Mouse (Mus musculus): ENCODE results near the gene Cfap97d2. TPM values are rescaled to one million over a fixed set of nuclear protein-coding genes. Genes with fewer than 3 reads are reported as not detected.
A peak's percentile ranks its signal among the peaks of the same experiment; 100 is the strongest.
"Not testable (repeated sequence)": the region's sequence is repeated elsewhere in the genome, so short reads cannot be mapped to it uniquely, and the experiment has no call there.

Cfap97d2 gene
- total and polyA plus RNA-seq, 3 experiments: 0.38 TPM; not detected in 2

- ATAC-seq (ENCODE audit: extremely low read depth, insufficient number of reproducible peaks, low FRiP score, poor library complexity, severe bottlenecking) (no peak), DNase-seq (ENCODE audit: low spot score) (no peak)
- no peak for TF ChIP-seq CTCF (IDR thresholded peaks at IDR 0.05; ENCODE audit: low read depth, low read length)
- TF ChIP-seq POLR2AphosphoS5 (IDR thresholded peaks at IDR 0.05; ENCODE audit: insufficient replicate concordance, low read depth, low read length): no peak
- TF ChIP-seq GATA2 (IDR thresholded peaks at IDR 0.05; ENCODE audit: borderline replicate concordance, low read depth, low read length): no peak
- TF ChIP-seq GATA1 (IDR thresholded peaks at IDR 0.05; ENCODE audit: borderline replicate concordance, low read length): no peak
- no peak for TF ChIP-seq TAL1 (conservative IDR thresholded peaks at IDR 0.05; ENCODE audit: low read depth, low read length)
- no peaks in the 10 kb centered on the region for H3K36me3 ChIP-seq (replicated peaks)
- peaks cover 5% of the 10 kb centered on the region for H3K27me3 ChIP-seq (ENCODE audit: insufficient read depth, low read length)
- H3K4me1 ChIP-seq (ENCODE audit: insufficient read depth, low read depth, low read length): no peaks in the 10 kb centered on the region
- no peaks in the 10 kb centered on the region for H3K9me3 ChIP-seq (replicated peaks)
- no peak overlapping the region for H3K4me3 ChIP-seq (ENCODE audit: low read depth, low read length)
These were observed 2.8 kb downstream of the Cfap97d2 start for GRCm38 (mm10) chr8:13708514-13708913.

- no peaks in the 10 kb centered on the region for H3K27me3 ChIP-seq (ENCODE audit: insufficient read depth, low read length)
- H3K4me3 ChIP-seq (ENCODE audit: low read depth, low read length): no peak overlapping the region
- ATAC-seq (ENCODE audit: extremely low read depth, insufficient number of reproducible peaks, low FRiP score, poor library complexity, severe bottlenecking): no peak
- no peak for DNase-seq (ENCODE audit: low spot score)
- no peaks in the 10 kb centered on the region for H3K4me1 ChIP-seq (ENCODE audit: insufficient read depth, low read depth, low read length)
- TF ChIP-seq GATA1 (IDR thresholded peaks at IDR 0.05; ENCODE audit: borderline replicate concordance, low read length): no peak
- TF ChIP-seq GATA2 (IDR thresholded peaks at IDR 0.05; ENCODE audit: borderline replicate concordance, low read depth, low read length): no peak
- no peak for TF ChIP-seq CTCF (IDR thresholded peaks at IDR 0.05; ENCODE audit: low read depth, low read length)
- no peak for TF ChIP-seq TAL1 (conservative IDR thresholded peaks at IDR 0.05; ENCODE audit: low read depth, low read length)
- TF ChIP-seq POLR2AphosphoS5 (IDR thresholded peaks at IDR 0.05; ENCODE audit: insufficient replicate concordance, low read depth, low read length): no peak
- H3K36me3 ChIP-seq (replicated peaks): no peaks in the 10 kb centered on the region
- H3K9me3 ChIP-seq (replicated peaks): no peaks in the 10 kb centered on the region
These were observed 13.3 kb downstream of the Cfap97d2 start for GRCm38 (mm10) chr8:13718980-13719379.

- ATAC-seq (ENCODE audit: extremely low read depth, insufficient number of reproducible peaks, low FRiP score, poor library complexity, severe bottlenecking) (no peak), DNase-seq (ENCODE audit: low spot score) (no peak)
- peaks cover 4% of the 10 kb centered on the region; the same call in 1 of the 2 replicates for H3K27me3 ChIP-seq (ENCODE audit: insufficient read depth, low read length)
- H3K36me3 ChIP-seq (replicated peaks): no peaks in the 10 kb centered on the region
- H3K9me3 ChIP-seq (replicated peaks): no peaks in the 10 kb centered on the region
- TF ChIP-seq GATA1 (IDR thresholded peaks at IDR 0.05; ENCODE audit: borderline replicate concordance, low read length) (no peak), POLR2AphosphoS5 (IDR thresholded peaks at IDR 0.05; ENCODE audit: insufficient replicate concordance, low read depth, low read length) (no peak), CTCF (IDR thresholded peaks at IDR 0.05; ENCODE audit: low read depth, low read length) (peak; percentile 29; the same call in 1 of the 2 replicates)
- no peaks in the 10 kb centered on the region for H3K4me1 ChIP-seq (ENCODE audit: insufficient read depth, low read depth, low read length)
- no peak overlapping the region for H3K4me3 ChIP-seq (ENCODE audit: low read depth, low read length)
These were observed 20.0 kb downstream of the Cfap97d2 start for GRCm38 (mm10) chr8:13725722-13726121.

- Histone ChIP-seq H3K4me3 (ENCODE audit: low read depth, low read length) (no peak overlapping the region), H3K4me1 (ENCODE audit: insufficient read depth, low read depth, low read length) (no peaks in the 10 kb centered on the region), H3K36me3 (replicated peaks) (no peaks in the 10 kb centered on the region), H3K9me3 (replicated peaks) (no peaks in the 10 kb centered on the region), H3K27me3 (ENCODE audit: insufficient read depth, low read length) (peaks cover 4% of the 10 kb centered on the region; the same call in 1 of the 2 replicates)
- TF ChIP-seq GATA1 (IDR thresholded peaks at IDR 0.05; ENCODE audit: borderline replicate concordance, low read length): no peak
- no peak for TF ChIP-seq TAL1 (conservative IDR thresholded peaks at IDR 0.05; ENCODE audit: low read depth, low read length)
- no peak for TF ChIP-seq GATA2 (IDR thresholded peaks at IDR 0.05; ENCODE audit: borderline replicate concordance, low read depth, low read length)
- no peak for TF ChIP-seq CTCF (IDR thresholded peaks at IDR 0.05; ENCODE audit: low read depth, low read length)
- no peak for TF ChIP-seq POLR2AphosphoS5 (IDR thresholded peaks at IDR 0.05; ENCODE audit: insufficient replicate concordance, low read depth, low read length)
- no peak for DNase-seq (ENCODE audit: low spot score)
- no peak for ATAC-seq (ENCODE audit: extremely low read depth, insufficient number of reproducible peaks, low FRiP score, poor library complexity, severe bottlenecking)
These were observed 21.9 kb downstream of the Cfap97d2 start for GRCm38 (mm10) chr8:13727469-13728094.

GRCm38 (mm10) chr8:13740323-13740770 lies 34.7 kb downstream of the Cfap97d2 start:
- no peaks in the 10 kb centered on the region for H3K36me3 ChIP-seq (replicated peaks)
- H3K4me1 ChIP-seq (ENCODE audit: insufficient read depth, low read depth, low read length): no peaks in the 10 kb centered on the region
- TF ChIP-seq GATA2 (IDR thresholded peaks at IDR 0.05; ENCODE audit: borderline replicate concordance, low read depth, low read length) (no peak), POLR2AphosphoS5 (IDR thresholded peaks at IDR 0.05; ENCODE audit: insufficient replicate concordance, low read depth, low read length) (no peak), GATA1 (IDR thresholded peaks at IDR 0.05; ENCODE audit: borderline replicate concordance, low read length) (no peak), TAL1 (conservative IDR thresholded peaks at IDR 0.05; ENCODE audit: low read depth, low read length) (no peak), CTCF (IDR thresholded peaks at IDR 0.05; ENCODE audit: low read depth, low read length) (no peak)
- peaks cover 32% of the 10 kb centered on the region for H3K27me3 ChIP-seq (ENCODE audit: insufficient read depth, low read length)
- no peak overlapping the region for H3K4me3 ChIP-seq (ENCODE audit: low read depth, low read length)
- DNase-seq (ENCODE audit: low spot score) (no peak), ATAC-seq (ENCODE audit: extremely low read depth, insufficient number of reproducible peaks, low FRiP score, poor library complexity, severe bottlenecking) (no peak)
- no peaks in the 10 kb centered on the region for H3K9me3 ChIP-seq (replicated peaks)

- H3K4me3 ChIP-seq (ENCODE audit: low read depth, low read length): no peak overlapping the region
- TF ChIP-seq GATA2 (IDR thresholded peaks at IDR 0.05; ENCODE audit: borderline replicate concordance, low read depth, low read length): no peak
- TF ChIP-seq POLR2AphosphoS5 (IDR thresholded peaks at IDR 0.05; ENCODE audit: insufficient replicate concordance, low read depth, low read length): no peak
- TF ChIP-seq CTCF (IDR thresholded peaks at IDR 0.05; ENCODE audit: low read depth, low read length): no peak
- H3K9me3 ChIP-seq (replicated peaks): no peaks in the 10 kb centered on the region
- H3K36me3 ChIP-seq (replicated peaks): no peaks in the 10 kb centered on the region
- peaks cover 31% of the 10 kb centered on the region for H3K27me3 ChIP-seq (ENCODE audit: insufficient read depth, low read length)
- no peaks in the 10 kb centered on the region for H3K4me1 ChIP-seq (ENCODE audit: insufficient read depth, low read depth, low read length)
- ATAC-seq (ENCODE audit: extremely low read depth, insufficient number of reproducible peaks, low FRiP score, poor library complexity, severe bottlenecking) (no peak), DNase-seq (ENCODE audit: low spot score) (no peak)
These were observed 35.3 kb downstream of the Cfap97d2 start for GRCm38 (mm10) chr8:13740817-13741613.

- H3K36me3 ChIP-seq (replicated peaks); H3K4me3 ChIP-seq (ENCODE audit: low read depth, low read length); ATAC-seq (ENCODE audit: extremely low read depth, insufficient number of reproducible peaks, low FRiP score, poor library complexity, severe bottlenecking); H3K9me3 ChIP-seq (replicated peaks); H3K4me1 ChIP-seq (ENCODE audit: insufficient read depth, low read depth, low read length); DNase-seq (ENCODE audit: low spot score): not testable (repeated sequence)
- H3K27me3 ChIP-seq (ENCODE audit: insufficient read depth, low read length): peaks cover 14% of the 10 kb centered on the region
These were observed 40.5 kb downstream of the Cfap97d2 start for GRCm38 (mm10) chr8:13746212-13746611.

Measured in G1E (cell line).